ENCODE assay signal across 28 mouse cellular contexts in genomic region chr16:77562852-77563251, GRCm38 (mm10). TPM values are rescaled to one million over a fixed set of nuclear protein-coding genes. Genes with fewer than 3 reads are reported as not detected.
A peak's percentile ranks its signal among the peaks of the same experiment; 100 is the strongest.
DNase-seq lines count a peak whose midpoint lies in the region; ATAC-seq and TF ChIP-seq lines count a peak whose summit lies in the region.
"Had no signal": no experiment of that assay in that cellular context is flagged by ENCODE, and none has a peak within 500 bp of the region (broad histone marks: within the 10 kb centered on the region; RNA-seq: fewer than 3 reads in every experiment).

No protein-coding gene starts in this region.

- H3K4me3 ChIP-seq in kidney, embryonic 15.5 days (replicated peaks) = no peak overlapping the region
- no peak overlapping the region for H3K4me3 ChIP-seq in kidney, postnatal 0 days (replicated peaks; ENCODE audit: low read depth, low read length)
- H3K4me3 ChIP-seq: embryonic facial prominence, embryonic 10.5 days; embryonic facial prominence, embryonic 12.5 days; forebrain, embryonic 13.5 days; forebrain, embryonic 15.5 days had no signal

- H3K9me3 ChIP-seq in kidney, embryonic 15.5 days (replicated peaks) = no peaks in the 10 kb centered on the region
- no peaks in the 10 kb centered on the region for H3K9me3 ChIP-seq in kidney, postnatal 0 days (replicated peaks; ENCODE audit: low read length)
- H3K9me3 ChIP-seq: embryonic facial prominence, embryonic 10.5 days; embryonic facial prominence, embryonic 12.5 days; forebrain, embryonic 13.5 days; forebrain, embryonic 15.5 days had no signal

- TF ChIP-seq CTCF in kidney, postnatal 0 days (IDR thresholded peaks at IDR 0.05; ENCODE audit: low read depth) = no peak

- no peaks in the 10 kb centered on the region for H3K36me3 ChIP-seq in kidney, embryonic 15.5 days
- H3K36me3 ChIP-seq in kidney, postnatal 0 days (ENCODE audit: insufficient read depth, low read length) = no peaks in the 10 kb centered on the region
- H3K36me3 ChIP-seq: embryonic facial prominence, embryonic 10.5 days; embryonic facial prominence, embryonic 12.5 days; forebrain, embryonic 15.5 days; G1E had no signal

- no peak overlapping the region for H3K4me2 ChIP-seq in kidney, embryonic 15.5 days
- no peak overlapping the region for H3K4me2 ChIP-seq in kidney, postnatal 0 days (ENCODE audit: low read length)
- H3K4me2 ChIP-seq: embryonic facial prominence, embryonic 12.5 days; forebrain, embryonic 13.5 days; forebrain, embryonic 15.5 days had no signal

- H3K27ac ChIP-seq in kidney, embryonic 15.5 days = no peak overlapping the region
- H3K27ac ChIP-seq in kidney, postnatal 0 days = no peak overlapping the region
- H3K27ac ChIP-seq: embryonic facial prominence, embryonic 10.5 days; embryonic facial prominence, embryonic 12.5 days; forebrain, embryonic 13.5 days; forebrain, embryonic 15.5 days had no signal

- H3K4me1 ChIP-seq in kidney, embryonic 15.5 days = no peaks in the 10 kb centered on the region
- no peaks in the 10 kb centered on the region for H3K4me1 ChIP-seq in kidney, postnatal 0 days (replicated peaks; ENCODE audit: insufficient read depth, low read length)
- H3K4me1 ChIP-seq: embryonic facial prominence, embryonic 10.5 days; embryonic facial prominence, embryonic 12.5 days; forebrain, embryonic 13.5 days; forebrain, embryonic 15.5 days had no signal

- ATAC-seq in kidney, embryonic 15.5 days (replicated peaks; ENCODE audit: low FRiP score) = peak; percentile 83
- ATAC-seq in kidney, postnatal 0 days (replicated peaks; ENCODE audit: low FRiP score, low read depth) = no peak
- ATAC-seq: activated CD4-positive, CD25-positive, alpha-beta regulatory T cell, adult 4 months; CD4-positive, CD25-positive, alpha-beta regulatory T cell, adult 4 months; forebrain, embryonic 13.5 days; forebrain, embryonic 15.5 days; forebrain, postnatal 0 days; Patski had no signal

- 34% methylated on average over 3 of the region's 3 CpGs for WGBS in kidney, embryonic 15.5 days
- 37% methylated on average over 3 of the region's 3 CpGs for WGBS in kidney, postnatal 0 days

- H3K27me3 ChIP-seq in kidney, embryonic 15.5 days = no peaks in the 10 kb centered on the region
- no peaks in the 10 kb centered on the region for H3K27me3 ChIP-seq in kidney, postnatal 0 days (ENCODE audit: insufficient read depth, low read length)
- H3K27me3 ChIP-seq: CH12.LX; embryonic facial prominence, embryonic 12.5 days; forebrain, embryonic 13.5 days; forebrain, embryonic 15.5 days; Patski had no signal

- DNase-seq in embryo, embryonic 11 days = peak; percentile 10
- DNase-seq in embryo, embryonic 10.5 days (ENCODE audit: low spot score) = no peak
- DNase-seq in kidney, postnatal 10 days = no peak
- DNase-seq in kidney, postnatal 0 days (ENCODE audit: low spot score) = peak; percentile 64
- no peak for DNase-seq in kidney, adult 18-20 months
- DNase-seq: adrenal gland, adult 8-10 months; adrenal gland, postnatal 14 days; adrenal gland, postnatal 36 days; B cell, adult 2 months; cerebellum, adult 11-12 months; cerebellum, adult 2 months; cerebellum, adult 9-10 months; cerebellum, postnatal 10 days; cerebellum, postnatal 25 days; forebrain, postnatal 0 days had no signal

- H3K9ac ChIP-seq in kidney, embryonic 15.5 days = no peak overlapping the region
- no peak overlapping the region for H3K9ac ChIP-seq in kidney, postnatal 0 days (ENCODE audit: low read depth, low read length)
- H3K9ac ChIP-seq: embryonic facial prominence, embryonic 12.5 days; forebrain, embryonic 13.5 days; forebrain, embryonic 15.5 days; forebrain, postnatal 0 days had no signal

RNA-seq across cellular contexts. Expression of gene Gm11146, which starts 39.0 kb away (rescaled TPM):
- polyA plus RNA-seq in kidney, embryonic 15.5 days (2015; fragmentation: Nextera tagmentation; extraction: Ambion mirVana) = not detected in 2 replicates
- not detected in 2 replicates for polyA plus RNA-seq in kidney, postnatal 0 days (2015; fragmentation: Nextera tagmentation; extraction: Ambion mirVana)
- polyA plus RNA-seq: activated CD4-positive, CD25-positive, alpha-beta regulatory T cell, adult 4 months; CD4-positive, CD25-positive, alpha-beta regulatory T cell, adult 4 months; cerebellum, adult 2 months; cortical plate, adult 2 months; embryonic facial prominence, embryonic 10.5 days; embryonic facial prominence, embryonic 12.5 days; embryonic facial prominence, embryonic 14.5 days; forebrain, embryonic 11.5 days; forebrain, embryonic 13.5 days; forebrain, embryonic 15.5 days; forebrain, postnatal 0 days; G1E; Patski had no signal

Comparison
In these comparisons a context has a peak if more than half of its experiments do, and no peak if none do; other contexts are left out.
1. DNase-seq: peak in embryo, embryonic 11 days (single experiment) and kidney, postnatal 0 days (single experiment); none in embryo, embryonic 10.5 days (single experiment), kidney, postnatal 10 days (single experiment) and kidney, adult 18-20 months (single experiment).